Mouse (Mus musculus) v-Abl transformed pro-B cells (cell line): ENCODE data around the gene Zfp942.

Source experiments
- in situ Hi-C, 2 experiments: fragments of 400-800 bp; cut with MboI; formaldehyde crosslinking; loops; one replicate each; pipeline ENCODE4 v1.15.1; 2025; ENCODE audit not compliant: unreplicated experiment in 2 of 2

Gene Zfp942

DNA sequence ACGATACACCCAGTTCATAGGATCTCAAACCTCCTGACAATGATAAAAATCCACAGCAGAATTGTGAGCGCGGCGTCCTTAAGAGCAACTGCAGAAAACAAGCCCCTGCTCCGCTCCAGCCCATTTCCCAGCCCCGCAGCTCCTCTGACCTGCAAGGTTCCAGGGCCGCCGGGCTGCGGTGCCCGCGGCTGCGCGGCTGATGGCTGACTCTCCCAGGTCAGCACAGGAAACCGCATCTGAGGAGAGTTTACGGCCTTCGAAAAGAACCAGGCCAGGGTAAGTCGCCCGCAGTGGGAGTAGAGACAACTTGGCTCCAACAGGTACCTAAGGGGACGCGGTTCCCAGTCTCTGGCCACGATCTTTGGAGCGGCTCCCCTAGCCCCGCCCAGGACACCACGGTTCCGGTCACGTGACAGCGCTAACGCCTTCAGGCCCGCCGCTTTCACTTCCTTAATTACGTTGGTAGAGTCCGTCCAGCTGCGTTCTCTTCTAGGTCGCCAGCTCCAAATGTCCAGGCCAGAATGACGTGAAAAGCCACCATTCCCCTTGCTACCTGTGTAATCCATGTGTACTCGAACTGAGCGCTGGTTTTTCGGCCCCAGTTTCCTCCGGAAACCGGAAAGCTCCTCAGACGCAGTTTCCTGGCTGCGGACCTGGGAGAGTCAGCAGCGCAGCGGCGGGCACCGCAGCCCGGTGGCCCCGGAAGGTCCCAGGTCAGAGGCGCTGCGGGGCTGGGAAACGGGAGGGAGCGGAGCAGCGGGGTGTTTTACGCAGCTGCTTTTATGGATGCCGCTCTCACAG, at the start of gene Zfp942, which contains the start of gene Zfp943:
Gene Zfp942 (minus strand): TSS at position 358 of the 801 bp plus-strand sequence.
Gene Zfp943 (plus strand): TSS at position 446 of the 801 bp plus-strand sequence.
- in situ Hi-C loops = loop anchor here in 1 of 2 experiments (10.0 to 25.0 kb wide), 4 partner anchors 228 to 428 kb away; partner anchors contain the start of genes Zfp229, Zfp52, Zfp758 and Zfp944

DNA sequence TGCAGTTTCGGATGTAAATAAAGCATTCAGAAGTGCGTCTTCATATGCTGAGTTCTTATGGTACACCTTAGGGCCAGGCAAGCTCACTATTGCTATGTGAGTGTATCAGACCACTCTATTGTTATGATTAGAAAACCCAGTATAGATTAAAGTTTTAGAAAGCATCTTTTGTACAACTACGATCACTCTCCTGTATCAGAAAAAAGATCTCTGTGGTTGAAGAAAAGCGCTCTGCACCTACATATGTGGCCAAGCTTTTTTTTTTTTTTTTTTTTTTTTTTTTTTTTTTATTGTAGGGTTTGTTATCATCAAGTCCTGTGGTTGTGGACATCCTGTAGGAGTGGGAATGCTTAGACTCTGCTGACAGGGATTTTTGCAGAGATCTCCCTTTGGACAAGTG, 1.0 kb upstream of the Zfp942 start:
- in situ Hi-C loops = loop anchor here in 1 of 2 experiments (10.0 to 25.0 kb wide), 4 partner anchors 229 to 429 kb away; partner anchors contain the start of genes Zfp229, Zfp52, Zfp758 and Zfp944

DNA sequence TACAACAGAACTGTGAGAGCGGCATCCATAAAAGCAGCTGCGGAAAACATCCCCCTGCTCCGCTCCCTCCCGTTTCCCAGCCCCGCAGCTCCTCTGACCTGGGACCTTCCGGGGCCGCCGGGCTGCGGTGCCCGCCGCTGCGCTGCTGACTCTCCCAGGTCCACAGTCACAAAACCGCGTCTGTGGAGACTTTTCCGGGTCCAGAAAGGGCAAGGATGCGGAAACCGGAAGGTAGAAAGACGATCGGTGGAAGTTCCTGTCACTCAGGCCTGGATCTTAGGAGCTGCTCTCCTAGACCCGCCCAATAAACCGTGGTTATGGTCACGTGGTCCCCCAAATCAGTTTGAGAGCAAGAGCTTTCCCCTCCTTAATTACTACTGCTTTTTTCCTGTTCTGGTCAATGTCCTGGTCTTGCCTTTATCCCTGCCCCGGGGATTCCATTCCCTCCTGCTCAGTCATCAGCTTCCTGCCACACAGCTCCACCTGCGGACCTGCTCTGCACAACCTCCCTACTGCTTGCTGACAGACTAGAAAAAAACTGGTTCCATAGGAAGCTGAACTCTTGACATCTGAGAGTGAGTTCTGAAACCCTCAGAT, 52.7 kb downstream of the Zfp942 start, which contains the start of gene Zfp995:
Gene Zfp995 (minus strand): TSS at position 471 of the 597 bp plus-strand sequence.
- in situ Hi-C loops = loop anchor here in 1 of 2 experiments (10.0 kb wide), 1 partner anchor 175 kb away; the partner anchor contains the start of gene Zfp229

DNA sequence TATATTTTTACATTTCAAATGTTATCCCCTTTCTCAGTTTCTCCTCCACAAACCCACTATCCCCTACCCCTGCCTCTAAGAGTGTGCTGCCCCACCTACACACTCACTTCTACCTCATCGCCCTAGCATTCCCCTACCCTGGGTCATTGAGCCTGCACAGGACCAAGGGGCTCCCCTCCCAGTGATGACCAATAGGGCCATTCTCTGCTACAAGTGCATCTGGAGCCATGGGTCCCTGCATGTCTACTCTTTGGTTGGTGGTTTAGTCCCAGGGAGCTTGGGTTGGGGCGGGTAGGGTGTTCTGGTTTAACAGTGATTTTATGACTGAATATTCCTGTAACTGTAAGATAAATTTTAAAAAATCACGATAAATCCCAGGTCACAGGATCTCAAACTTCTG, 53.2 kb downstream of the Zfp942 start:
- in situ Hi-C loops = loop anchor here in 1 of 2 experiments (10.0 kb wide), 1 partner anchor 174 kb away; the partner anchor contains the start of gene Zfp229
